Mouse (Mus musculus) embryo, embryonic 10 days (tissue): ENCODE data around the gene Cyp2d11.

Source experiments
- DNase-seq: peaks from one replicate; pipeline ENCODE4 v3.0.0-alpha.2; 2015; ENCODE audit warnings: low spot score

Cyp2d11 gene

GRCm38 (mm10) chr15:82350349-82350748 lies 43.5 kb downstream of the Cyp2d11 start:
- DNase-seq: no peak

GRCm38 (mm10) chr15:82348999-82349341 lies 44.9 kb downstream of the Cyp2d11 start:
- no peak for DNase-seq

- no peak for DNase-seq
Measured at GRCm38 (mm10) chr15:82348258-82348998, 45.4 kb downstream of the Cyp2d11 start.

GRCm38 (mm10) chr15:82347852-82348251 lies 46.0 kb downstream of the Cyp2d11 start:
- DNase-seq: no peak

- no peak for DNase-seq
Measured at GRCm38 (mm10) chr15:82347303-82347676, 46.5 kb downstream of the Cyp2d11 start.

GRCm38 (mm10) chr15:82346580-82347302 lies 47.1 kb downstream of the Cyp2d11 start:
- DNase-seq: no peak

GRCm38 (mm10) chr15:82345820-82346470 lies 47.9 kb downstream of the Cyp2d11 start:
- DNase-seq: peak; percentile 99

- no peak for DNase-seq
Measured at GRCm38 (mm10) chr15:82344971-82345370, 48.9 kb downstream of the Cyp2d11 start.

GRCm38 (mm10) chr15:82343368-82344287 lies 50.2 kb downstream of the Cyp2d11 start:
- no peak for DNase-seq

GRCm38 (mm10) chr15:82342543-82342935 lies 51.3 kb downstream of the Cyp2d11 start:
- no peak for DNase-seq

- DNase-seq: no peak
Measured at GRCm38 (mm10) chr15:82341675-82342542, 51.9 kb downstream of the Cyp2d11 start.

GRCm38 (mm10) chr15:82341036-82341501 lies 52.8 kb downstream of the Cyp2d11 start:
- peak; percentile 35 for DNase-seq

GRCm38 (mm10) chr15:82340414-82341035 lies 53.3 kb downstream of the Cyp2d11 start:
- DNase-seq: no peak

- DNase-seq: no peak
Measured at GRCm38 (mm10) chr15:82339634-82340254, 54.1 kb downstream of the Cyp2d11 start.
